Mouse (Mus musculus) ES-E14 (cell line): ENCODE results near the gene Gm21060.

ENCODE experiments used
- CHD2 ChIP-seq: IDR thresholded peaks from 2 replicates; pipeline ENCODE4 v1.6.1; 2014; ENCODE audit warnings: mild to moderate bottlenecking, low read depth, low read length, inconsistent platforms
- HCFC1 ChIP-seq: IDR thresholded peaks from 2 replicates; pipeline ENCODE4 v1.6.1; 2012; ENCODE audit warnings: low read length, inconsistent platforms, borderline replicate concordance; ENCODE audit not compliant: insufficient read depth
- MAFK ChIP-seq: IDR thresholded peaks from 2 replicates; pipeline ENCODE4 v1.6.1; 2014; ENCODE audit warnings: mild to moderate bottlenecking, low read depth, low read length, inconsistent platforms; ENCODE audit not compliant: insufficient read depth
- ZC3H11A ChIP-seq: IDR thresholded peaks from 2 replicates; pipeline ENCODE4 v1.6.1; 2012; ENCODE audit warnings: low read depth, mild to moderate bottlenecking, inconsistent platforms, low read length, borderline replicate concordance
- ZNF384 ChIP-seq: IDR thresholded peaks from 2 replicates; pipeline ENCODE4 v1.6.1; 2012; ENCODE audit warnings: low read depth, low read length, inconsistent platforms

GRCm38 (mm10) chr19:61283581-61283980 lies 13.3 kb downstream of the Gm21060 start:
- TF ChIP-seq ZNF384 (no peak), MAFK (no peak), CHD2 (no peak), ZC3H11A (no peak), HCFC1 (no peak)
